Mouse (Mus musculus) bone marrow macrophage, adult 2 months (primary cell): ENCODE measurements around the gene Olfr478. TPM values are rescaled to one million over a fixed set of nuclear protein-coding genes. Genes with fewer than 3 reads are reported as not detected.
"Not testable (repeated sequence)": the region's sequence is repeated elsewhere in the genome, so short reads cannot be mapped to it uniquely, and the experiment has no call there.

Experiments used
- H3K27ac ChIP-seq: 2 replicates; pipeline ENCODE4 v1.5.1; 2012; ENCODE audit warnings: low read depth, low read length; ENCODE audit not compliant: insufficient read depth
- H3K4me1 ChIP-seq: 2 replicates; pipeline ENCODE4 v1.6.1; 2012; ENCODE audit warnings: low read length; ENCODE audit not compliant: control insufficient read depth, insufficient read depth
- H3K4me3 ChIP-seq: 2 replicates; pipeline ENCODE4 v1.5.1; 2012; ENCODE audit warnings: mild to moderate bottlenecking, low read length, moderate library complexity; ENCODE audit not compliant: insufficient read depth
- CTCF ChIP-seq: IDR thresholded peaks from 2 replicates; pipeline ENCODE4 v1.5.1; 2012; ENCODE audit warnings: low read depth, mild to moderate bottlenecking, low read length, moderate library complexity
- POLR2A ChIP-seq: IDR thresholded peaks from 2 replicates; pipeline ENCODE4 v1.6.1; 2012; ENCODE audit warnings: mild to moderate bottlenecking, low read depth, low read length, borderline replicate concordance
- polyA plus RNA-seq: library from polyadenylated mRNA; stranded (reverse); fragments of >200 nt; gene quantifications from 2 replicates; pipeline ENCODE4 v1.2.4, GENCODE M21; 2012; ENCODE audit not compliant: missing spikeins, insufficient read depth, insufficient read length

The Olfr478 gene
- not detected in 2 replicates for polyA plus RNA-seq

DNA sequence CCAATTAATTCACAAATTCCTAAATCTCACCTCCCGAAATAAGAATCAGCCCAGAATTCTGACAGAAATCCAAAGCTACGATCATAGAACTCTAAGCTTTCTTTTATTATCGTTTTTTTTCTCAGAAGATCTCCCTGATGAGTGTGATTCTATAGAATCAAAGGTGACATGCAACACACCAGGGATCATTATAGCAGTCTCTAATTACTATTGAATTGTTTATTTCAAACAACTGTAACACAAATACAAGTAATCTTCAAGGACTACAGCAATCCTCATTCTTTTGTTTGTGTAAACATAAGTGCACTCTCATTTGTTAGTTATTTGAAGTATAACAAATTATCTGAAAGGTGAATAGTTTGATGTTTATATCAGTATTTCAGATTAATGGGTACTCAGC, at the start of gene Olfr478:
TSS of gene Olfr478 (minus strand) at position 101 of the 400 bp plus-strand sequence.
- TF ChIP-seq POLR2A (no peak), CTCF (no peak)

GRCm38 (mm10) chr7:108079555-108079954, 45.8 kb upstream of the Olfr478 start, which contains the start of gene Olfr481:
TSS of gene Olfr481 (plus strand) at chr7:108079855.
- TF ChIP-seq CTCF: no peak
- TF ChIP-seq POLR2A: no peak
- no peaks in the 10 kb centered on the region for H3K4me1 ChIP-seq
- no peak within 1 kb of the TSS for H3K27ac ChIP-seq
- no peak within 1 kb of the TSS for H3K4me3 ChIP-seq

More for the DNA sequence above, at the start of gene Olfr478:
- Histone ChIP-seq H3K4me3 (no peak within 1 kb of the TSS), H3K27ac (no peak within 1 kb of the TSS), H3K4me1 (no peaks in the 10 kb centered on the region)

- Histone ChIP-seq H3K27ac (no peak within 1 kb of the TSS), H3K4me1 (no peaks in the 10 kb centered on the region), H3K4me3 (no peak within 1 kb of the TSS)
- TF ChIP-seq POLR2A (no peak), CTCF (no peak)
Measured at GRCm38 (mm10) chr7:108067246-108067645, 33.5 kb upstream of the Olfr478 start, which contains the start of gene Olfr480. TSS of gene Olfr480 (minus strand) at chr7:108067346.

- H3K4me1 ChIP-seq: no peaks in the 10 kb centered on the region
- H3K27ac ChIP-seq: no peak within 1 kb of the TSS
- TF ChIP-seq POLR2A (no peak), CTCF (no peak)
- no peak within 1 kb of the TSS for H3K4me3 ChIP-seq
Measured at GRCm38 (mm10) chr7:108050393-108050792, 16.6 kb upstream of the Olfr478 start, which contains the start of gene Olfr479. TSS of gene Olfr479 (plus strand) at chr7:108050693.

- H3K4me3 ChIP-seq, H3K27ac ChIP-seq, H3K4me1 ChIP-seq: not testable (repeated sequence)
Measured at GRCm38 (mm10) chr7:108014256-108014655, 19.5 kb downstream of the Olfr478 start.

DNA sequence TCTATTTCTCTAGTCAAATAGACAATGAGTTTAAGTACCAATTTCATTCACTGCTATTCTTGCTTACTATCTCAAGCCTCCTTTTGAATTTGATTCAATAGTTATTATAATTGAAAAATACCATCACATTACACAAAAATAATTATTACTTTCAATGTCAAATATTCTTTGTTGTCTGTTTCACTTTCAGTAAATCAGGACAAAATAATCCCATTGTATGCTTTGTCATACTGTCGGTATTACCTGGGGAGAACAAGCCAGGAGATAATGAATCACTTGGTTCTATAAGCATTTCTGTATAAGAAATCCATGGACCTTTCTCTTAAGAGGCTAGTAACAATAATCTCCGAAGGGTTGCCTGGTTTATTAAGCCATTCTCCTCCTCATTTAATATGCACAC, 47.4 kb downstream of the Olfr478 start, which contains the start of gene Olfr477:
TSS of gene Olfr477 (plus strand) at position 301 of the 400 bp plus-strand sequence.
- H3K4me3 ChIP-seq: no peak within 1 kb of the TSS
- H3K27ac ChIP-seq: no peak within 1 kb of the TSS
- TF ChIP-seq POLR2A (no peak), CTCF (no peak)
- no peaks in the 10 kb centered on the region for H3K4me1 ChIP-seq

Other genes with a start within 250 kb of the Olfr478 start
- gene Ovch2, start 232.8 kb downstream of the Olfr478 start, polyA plus RNA-seq: not detected in 2 replicates
- gene Olfr467, start 221.7 kb downstream of the Olfr478 start, polyA plus RNA-seq: not detected in 2 replicates
- gene Olfr469, start 208.4 kb downstream of the Olfr478 start, polyA plus RNA-seq: not detected in 2 replicates
- not detected in 2 replicates for gene Olfr470, start 186.5 kb downstream of the Olfr478 start, polyA plus RNA-seq
- gene Olfr472, start 136.1 kb downstream of the Olfr478 start, polyA plus RNA-seq: not detected in 2 replicates
- not detected in 2 replicates for gene Olfr473, start 103.5 kb downstream of the Olfr478 start, polyA plus RNA-seq
- not detected in 2 replicates for gene Olfr474, start 79.3 kb downstream of the Olfr478 start, polyA plus RNA-seq
- gene Olfr476, start 69.2 kb downstream of the Olfr478 start, polyA plus RNA-seq: not detected in 2 replicates
- 0.29 TPM in 1 of 2 replicates, not detected in the other for gene Olfr477, start 47.3 kb downstream of the Olfr478 start, polyA plus RNA-seq
- gene Olfr479, start 16.7 kb upstream of the Olfr478 start, polyA plus RNA-seq: not detected in 2 replicates
- not detected in 2 replicates for gene Olfr480, start 33.4 kb upstream of the Olfr478 start, polyA plus RNA-seq
- gene Olfr481, start 45.9 kb upstream of the Olfr478 start, polyA plus RNA-seq: 0.31 TPM in 1 of 2 replicates, not detected in the other
- not detected in 2 replicates for gene Olfr482, start 63.6 kb upstream of the Olfr478 start, polyA plus RNA-seq
- not detected in 2 replicates for gene Olfr483, start 66.9 kb upstream of the Olfr478 start, polyA plus RNA-seq
- gene Olfr484, start 93.5 kb upstream of the Olfr478 start, polyA plus RNA-seq: not detected in 2 replicates
- gene Olfr485, start 125.9 kb upstream of the Olfr478 start, polyA plus RNA-seq: not detected in 2 replicates
- not detected in 2 replicates for gene Olfr486, start 138.8 kb upstream of the Olfr478 start, polyA plus RNA-seq
- not detected in 2 replicates for gene Olfr487, start 180.6 kb upstream of the Olfr478 start, polyA plus RNA-seq
- not detected in 2 replicates for gene Olfr488, start 224.4 kb upstream of the Olfr478 start, polyA plus RNA-seq